Mouse (Mus musculus): ENCODE data around the gene Tet3. TPM values are rescaled to one million over a fixed set of nuclear protein-coding genes. Genes with fewer than 3 reads are reported as not detected.

Gene Tet3
- polyA plus RNA-seq, 1 experiment from 2014 or later = 30.5 TPM

DNA sequence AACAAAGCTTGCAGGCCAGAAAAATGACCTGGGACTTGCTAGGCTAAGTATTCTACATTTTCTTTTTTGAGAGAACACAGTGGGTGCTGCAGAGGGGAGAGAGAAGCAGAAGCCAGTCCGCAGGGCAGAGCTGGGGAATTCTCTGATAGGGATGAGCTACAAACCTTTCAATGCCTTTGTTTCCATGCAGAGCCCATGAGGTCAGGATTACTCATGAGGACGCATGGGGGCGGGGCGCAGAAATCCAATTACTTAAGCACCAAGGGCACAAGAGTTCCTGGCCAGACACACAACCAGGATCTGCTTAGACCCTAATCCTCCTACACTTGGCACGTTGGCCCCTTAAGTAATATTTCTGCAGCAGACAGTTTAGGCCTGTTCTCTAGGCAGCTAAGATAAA, 23.7 kb downstream of the Tet3 start:
- H3K27ac ChIP-seq (ENCODE audit: low read length) = no peak overlapping the region
- WGBS = 53% methylated on average over 5 of the region's 5 CpGs
- ATAC-seq (no peak), DNase-seq (ENCODE audit: low spot score) (no peak)
- H3K9ac ChIP-seq (replicated peaks; ENCODE audit: low read depth) = no peak overlapping the region
- H3K36me3 ChIP-seq (ENCODE audit: insufficient read depth, low read length) = no peaks in the 10 kb centered on the region
- H3K4me3 ChIP-seq (ENCODE audit: low read depth, low read length) = no peak overlapping the region
- TF ChIP-seq EP300 (IDR thresholded peaks at IDR 0.05) (no peak), CTCF (IDR thresholded peaks at IDR 0.05) (no peak)
- H3K9me3 ChIP-seq (ENCODE audit: low read length) = no peaks in the 10 kb centered on the region
- no peaks in the 10 kb centered on the region for H3K27me3 ChIP-seq (replicated peaks; ENCODE audit: insufficient read depth, low read length)
- H3K4me2 ChIP-seq (replicated peaks; ENCODE audit: low read depth, low read length) = no peak overlapping the region
- peaks cover 17% of the 10 kb centered on the region for H3K4me1 ChIP-seq (ENCODE audit: insufficient read depth, low read depth, low read length)

DNA sequence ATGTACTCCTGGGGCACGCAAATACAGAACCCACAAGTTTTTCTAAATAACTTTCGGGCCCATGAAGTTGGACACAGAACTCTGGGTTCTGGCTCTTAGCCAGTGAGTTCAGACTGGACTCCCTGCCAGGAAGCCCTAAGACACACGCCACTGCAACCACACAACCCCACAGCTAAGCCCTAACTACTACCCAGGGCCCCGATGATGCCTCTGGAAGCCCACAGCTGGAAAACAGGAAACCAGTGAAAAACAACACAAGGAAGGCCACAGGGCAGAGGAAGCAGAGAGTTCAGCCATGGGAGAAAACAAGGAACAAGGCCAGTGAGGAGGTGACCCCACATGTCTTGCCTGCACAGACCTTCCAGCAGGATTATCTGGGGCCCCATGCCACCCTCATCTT, 25.3 kb downstream of the Tet3 start:
- DNase-seq (ENCODE audit: low spot score) (no peak), ATAC-seq (no peak)
- TF ChIP-seq CTCF (IDR thresholded peaks at IDR 0.05) = no peak
- TF ChIP-seq EP300 (IDR thresholded peaks at IDR 0.05) = no peak
- no peak overlapping the region for H3K4me3 ChIP-seq (ENCODE audit: low read depth, low read length)
- peaks cover 7% of the 10 kb centered on the region for H3K4me1 ChIP-seq (ENCODE audit: insufficient read depth, low read depth, low read length)
- no peaks in the 10 kb centered on the region for H3K27me3 ChIP-seq (replicated peaks; ENCODE audit: insufficient read depth, low read length)
- 46% methylated on average over 4 of the region's 4 CpGs for WGBS
- no peaks in the 10 kb centered on the region for H3K9me3 ChIP-seq (ENCODE audit: low read length)
- H3K27ac ChIP-seq (ENCODE audit: low read length) = no peak overlapping the region
- no peak overlapping the region for H3K9ac ChIP-seq (replicated peaks; ENCODE audit: low read depth)
- no peaks in the 10 kb centered on the region for H3K36me3 ChIP-seq (ENCODE audit: insufficient read depth, low read length)
- H3K4me2 ChIP-seq (replicated peaks; ENCODE audit: low read depth, low read length) = no peak overlapping the region

DNA sequence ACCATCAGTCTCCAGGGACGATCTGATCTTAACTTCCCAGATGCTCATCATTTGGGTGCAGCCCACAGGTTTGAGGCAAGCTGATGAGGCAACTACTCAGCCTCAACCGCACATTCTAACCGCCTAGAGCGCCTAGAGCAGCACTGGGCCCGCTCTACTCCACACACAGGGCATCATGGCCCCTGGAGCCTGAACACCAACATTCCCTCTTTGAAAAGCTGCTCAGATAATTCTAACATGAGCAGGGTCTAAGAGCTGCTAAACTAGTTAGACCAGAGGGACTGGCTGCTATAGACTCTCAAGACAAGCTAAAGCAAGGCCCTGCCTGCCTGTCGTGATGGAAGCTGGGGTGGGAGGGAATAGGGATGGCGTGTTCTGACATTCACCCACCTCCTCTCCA, 25.9 kb downstream of the Tet3 start:
- Histone ChIP-seq H3K4me2 (replicated peaks; ENCODE audit: low read depth, low read length) (no peak overlapping the region), H3K27me3 (replicated peaks; ENCODE audit: insufficient read depth, low read length) (no peaks in the 10 kb centered on the region), H3K9ac (replicated peaks; ENCODE audit: low read depth) (no peak overlapping the region), H3K4me1 (ENCODE audit: insufficient read depth, low read depth, low read length) (peaks cover 13% of the 10 kb centered on the region), H3K36me3 (ENCODE audit: insufficient read depth, low read length) (no peaks in the 10 kb centered on the region), H3K9me3 (ENCODE audit: low read length) (no peaks in the 10 kb centered on the region), H3K27ac (ENCODE audit: low read length) (no peak overlapping the region), H3K4me3 (ENCODE audit: low read depth, low read length) (no peak overlapping the region)
- ATAC-seq (peak; percentile 53), DNase-seq (ENCODE audit: low spot score) (no peak)
- TF ChIP-seq CTCF (IDR thresholded peaks at IDR 0.05) = no peak
- TF ChIP-seq EP300 (IDR thresholded peaks at IDR 0.05) = no peak
- 48% methylated on average over 7 of the region's 7 CpGs for WGBS

DNA sequence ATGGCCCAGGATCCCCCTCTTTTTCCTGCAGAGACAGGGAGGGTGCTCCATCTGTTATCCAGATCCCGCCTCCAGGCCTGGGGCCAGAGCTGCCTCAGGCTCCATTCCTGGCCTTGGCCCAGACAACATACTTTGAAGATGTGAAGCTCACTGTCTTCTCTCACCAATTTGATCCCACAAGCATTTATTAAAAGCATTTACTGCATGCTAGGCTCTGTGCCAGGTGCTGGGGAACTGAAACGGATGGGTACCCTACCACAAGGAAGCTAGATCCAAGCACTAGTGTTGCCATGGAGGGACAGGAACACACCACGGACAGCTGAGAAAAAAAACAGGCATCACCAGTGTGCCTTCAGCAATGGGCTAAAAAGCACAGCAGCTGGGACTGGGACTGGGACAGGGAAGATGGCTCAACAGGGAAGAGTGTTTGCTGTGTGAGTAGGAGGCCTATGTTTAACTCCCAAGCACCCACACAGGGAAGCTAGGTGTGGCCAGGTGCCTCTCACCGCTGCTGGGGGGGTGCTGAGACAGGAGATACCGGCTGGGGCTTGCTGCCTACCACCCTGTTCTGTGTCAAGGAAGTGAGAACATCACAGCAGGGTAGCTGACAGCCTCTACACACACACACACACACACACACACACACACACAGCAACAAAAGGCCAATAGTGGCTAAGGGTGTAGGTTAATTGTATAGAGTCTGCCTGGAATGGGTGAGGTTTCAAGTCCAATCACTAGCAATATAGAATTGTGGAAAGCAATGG, 30.7 kb downstream of the Tet3 start:
- ATAC-seq = peak; percentile 48
- Histone ChIP-seq H3K4me2 (replicated peaks; ENCODE audit: low read depth, low read length) (no peak overlapping the region), H3K4me1 (ENCODE audit: insufficient read depth, low read depth, low read length) (peaks cover 12% of the 10 kb centered on the region), H3K9ac (replicated peaks; ENCODE audit: low read depth) (no peak overlapping the region), H3K9me3 (ENCODE audit: low read length) (no peaks in the 10 kb centered on the region), H3K36me3 (ENCODE audit: insufficient read depth, low read length) (no peaks in the 10 kb centered on the region), H3K27ac (ENCODE audit: low read length) (peak overlapping the region; percentile 15; the same call in 1 of the 2 replicates), H3K4me3 (ENCODE audit: low read depth, low read length) (no peak overlapping the region), H3K27me3 (replicated peaks; ENCODE audit: insufficient read depth, low read length) (no peaks in the 10 kb centered on the region)
- TF ChIP-seq CTCF (IDR thresholded peaks at IDR 0.05) (no peak), EP300 (IDR thresholded peaks at IDR 0.05) (no peak)
- WGBS = 26% methylated on average over 5 of the region's 5 CpGs
- DNase-seq (ENCODE audit: low spot score) = no peak

DNA sequence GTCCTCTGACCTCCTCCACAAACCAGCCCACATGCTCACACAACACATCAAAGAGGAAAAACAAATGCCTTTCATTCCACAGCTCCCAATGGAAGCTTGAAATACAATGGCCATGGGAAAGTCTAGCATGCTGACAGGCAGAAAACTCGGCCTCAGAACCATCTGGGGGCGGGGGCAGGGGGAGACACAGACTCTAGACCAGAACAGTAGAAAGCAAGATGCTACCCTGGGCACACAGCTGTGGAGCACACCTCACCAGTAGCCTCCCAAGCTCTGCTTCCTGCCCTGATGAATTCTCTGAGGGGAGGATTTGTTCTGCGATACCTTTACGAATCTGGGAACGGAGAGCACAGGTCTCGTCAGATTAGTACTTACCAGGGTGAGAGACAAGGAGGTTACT, 31.4 kb downstream of the Tet3 start:
- Histone ChIP-seq H3K27me3 (replicated peaks; ENCODE audit: insufficient read depth, low read length) (no peaks in the 10 kb centered on the region), H3K4me2 (replicated peaks; ENCODE audit: low read depth, low read length) (no peak overlapping the region), H3K9me3 (ENCODE audit: low read length) (no peaks in the 10 kb centered on the region), H3K36me3 (ENCODE audit: insufficient read depth, low read length) (no peaks in the 10 kb centered on the region), H3K4me3 (ENCODE audit: low read depth, low read length) (no peak overlapping the region), H3K4me1 (ENCODE audit: insufficient read depth, low read depth, low read length) (peaks cover 12% of the 10 kb centered on the region), H3K9ac (replicated peaks; ENCODE audit: low read depth) (no peak overlapping the region), H3K27ac (ENCODE audit: low read length) (peak overlapping the region; percentile 15; the same call in 1 of the 2 replicates)
- TF ChIP-seq CTCF (IDR thresholded peaks at IDR 0.05) (no peak), EP300 (IDR thresholded peaks at IDR 0.05) (no peak)
- WGBS = 63% methylated on average over 6 of the region's 6 CpGs
- no peak for DNase-seq (ENCODE audit: low spot score)
- ATAC-seq = no peak

DNA sequence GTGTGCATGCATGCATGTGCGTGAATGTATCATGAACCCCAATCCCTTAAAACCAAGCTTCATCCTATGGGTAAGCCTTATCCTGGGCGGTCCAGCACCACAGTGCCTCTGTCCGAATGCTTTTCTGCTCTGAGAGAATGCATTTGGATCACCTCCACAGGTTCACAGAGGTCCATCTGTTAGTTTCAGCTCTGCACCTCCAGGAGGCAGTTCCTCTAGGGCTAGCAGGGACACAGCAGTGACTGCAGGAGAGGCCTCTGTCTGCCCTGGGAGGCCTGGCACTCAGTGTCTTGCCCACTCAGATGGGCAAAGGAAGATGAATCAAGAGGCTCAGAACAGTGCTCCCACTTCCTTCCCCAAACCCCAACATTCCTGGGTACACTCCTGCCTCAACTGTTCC, 32.3 kb downstream of the Tet3 start:
- DNase-seq (ENCODE audit: low spot score) (no peak), ATAC-seq (no peak)
- no peaks in the 10 kb centered on the region for H3K36me3 ChIP-seq (ENCODE audit: insufficient read depth, low read length)
- H3K9me3 ChIP-seq (ENCODE audit: low read length) = no peaks in the 10 kb centered on the region
- TF ChIP-seq CTCF (IDR thresholded peaks at IDR 0.05) (no peak), EP300 (IDR thresholded peaks at IDR 0.05) (no peak)
- H3K4me2 ChIP-seq (replicated peaks; ENCODE audit: low read depth, low read length) = no peak overlapping the region
- H3K4me3 ChIP-seq (ENCODE audit: low read depth, low read length) = no peak overlapping the region
- H3K27ac ChIP-seq (ENCODE audit: low read length) = no peak overlapping the region
- H3K27me3 ChIP-seq (replicated peaks; ENCODE audit: insufficient read depth, low read length) = no peaks in the 10 kb centered on the region
- H3K9ac ChIP-seq (replicated peaks; ENCODE audit: low read depth) = no peak overlapping the region
- 95% methylated on average over 3 of the region's 3 CpGs for WGBS
- peaks cover 19% of the 10 kb centered on the region for H3K4me1 ChIP-seq (ENCODE audit: insufficient read depth, low read depth, low read length)
